Mouse (Mus musculus) embryonic stem cell, embryonic (primary cell): ENCODE results near the gene Alx3.

Experiments used
- CTCF ChIA-PET, 4 experiments: fragments of 300-600 bp in 2 of 4; fragments of 350-600 bp in 2 of 4; sonication (Branson Sonifier 250); formaldehyde crosslinking; loops; one replicate each; lab custom pipeline; 2022; ENCODE audit warnings: inconsistent platforms in 2 of 4; lab: Charles Lee
- POLR2A ChIA-PET, 4 experiments: fragments of 300-600 bp in 2 of 4; fragments of 350-600 bp in 2 of 4; sonication (Branson Sonifier 250); formaldehyde crosslinking; loops; one replicate each; lab custom pipeline; 2022; ENCODE audit warnings: antibody characterized with exemption in 4 of 4, inconsistent platforms in 1 of 4; lab: Charles Lee

Gene Alx3

DNA sequence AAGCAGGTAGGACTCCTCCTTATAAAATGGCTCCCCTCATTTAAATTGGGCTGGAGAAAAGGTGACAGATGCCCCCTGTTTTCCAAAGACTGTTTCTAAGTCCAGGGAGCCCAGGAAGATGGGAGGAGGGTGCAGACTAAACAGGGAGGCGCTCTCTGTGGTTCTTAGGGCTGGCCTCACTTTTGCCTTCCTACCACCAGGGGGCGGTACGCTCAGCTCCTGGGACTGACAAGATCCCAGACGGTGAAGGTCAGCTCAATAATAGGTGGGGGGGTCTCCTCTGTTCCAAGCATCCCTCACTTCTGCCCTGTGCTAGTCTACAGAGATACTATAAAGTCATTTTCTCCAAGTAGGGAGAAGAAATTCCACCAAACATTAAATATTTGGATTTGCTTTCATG, 10.5 kb downstream of the Alx3 start:
- POLR2A ChIA-PET: interaction anchor here in 2 of 4 experiments (0.7 to 1.1 kb wide), 2 partner anchors 11 to 106 kb away, joined by 3 read pairs; no protein-coding TSS in a partner anchor
- CTCF ChIA-PET: interaction anchor here in 3 of 4 experiments (0.6 to 3.3 kb wide), 29 partner anchors 9 to 1653 kb away, joined by 3 to 17 read pairs (median 4); partner anchors contain the start of genes Alx3 (in 1 of the 3) and Slc6a17 (in 1 of the 3)

DNA sequence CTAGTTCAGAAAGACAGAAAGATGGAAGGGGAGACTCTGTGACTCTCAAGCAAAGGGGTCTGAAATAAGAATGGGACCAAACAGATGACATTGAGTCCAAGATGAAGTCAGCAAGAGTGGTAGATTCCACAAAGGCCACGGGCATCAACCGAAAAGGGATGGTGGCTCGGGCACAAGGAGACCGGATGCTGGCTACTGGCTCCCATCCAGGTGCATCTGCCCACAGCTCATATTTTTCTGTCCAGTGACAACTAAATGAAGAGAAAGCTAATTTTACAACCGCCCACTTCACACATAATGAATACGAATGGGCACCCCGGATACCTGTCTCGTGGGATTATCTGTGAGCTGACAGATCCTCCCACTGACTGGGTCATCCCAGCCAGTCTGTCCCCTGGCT, 12.4 kb downstream of the Alx3 start:
- POLR2A ChIA-PET: no interaction called here
- CTCF ChIA-PET: interaction anchor here in 2 of 4 experiments (0.8 to 1.9 kb wide), 6 partner anchors 9 to 544 kb away, joined by 3 to 6 read pairs (median 3); partner anchors contain the start of gene Gstm7 (in 1 of the 2)

DNA sequence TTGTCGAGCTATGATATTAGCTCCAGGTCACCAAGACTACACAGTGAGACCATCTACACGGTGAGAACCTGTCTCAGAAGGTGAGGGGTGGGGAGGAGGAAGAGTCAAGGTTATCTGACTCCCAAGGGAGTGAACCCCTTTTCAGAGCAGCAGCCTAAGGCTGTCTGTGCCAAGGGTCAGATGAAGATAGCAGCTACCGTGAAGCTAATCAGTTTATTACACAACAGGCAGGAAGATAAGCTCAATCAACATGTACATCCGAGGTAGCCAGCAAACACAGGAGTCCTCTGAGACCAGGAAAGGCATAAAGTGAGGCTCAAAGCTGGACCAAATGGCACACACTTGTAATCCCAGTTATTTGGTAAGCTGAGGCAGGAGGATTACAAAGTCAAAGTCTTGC, 14.0 kb downstream of the Alx3 start:
- ChIA-PET POLR2A (interaction anchor here in 1 of 4 experiments (1.0 kb wide), 1 partner anchor 25 kb away, joined by 4 read pairs; no protein-coding TSS in a partner anchor), CTCF (interaction anchor here in 1 of 4 experiments (0.8 kb wide), 1 partner anchor 146 kb away, joined by 3 read pairs; no protein-coding TSS in a partner anchor)

DNA sequence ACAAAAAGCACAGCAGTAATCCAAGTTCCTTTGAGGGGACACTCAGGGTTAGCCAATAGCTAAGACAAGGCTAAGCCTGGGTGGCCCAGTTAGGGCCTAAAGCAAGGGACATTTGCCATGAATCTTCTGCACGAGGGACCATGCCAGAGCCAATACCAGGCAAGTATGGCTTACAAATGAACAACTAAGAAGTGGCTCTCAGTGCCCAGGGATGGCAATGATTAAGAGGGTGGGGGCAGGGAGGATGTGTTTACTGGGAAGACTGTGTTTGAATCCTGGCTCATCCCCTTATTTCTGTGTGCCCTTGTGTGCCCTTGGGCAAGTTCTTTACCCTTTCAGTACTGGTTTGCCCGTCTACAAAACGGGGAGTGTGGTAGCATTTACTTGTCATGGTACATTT, 14.5 kb downstream of the Alx3 start:
- ChIA-PET CTCF (no interaction called here), POLR2A (interaction anchor here in 1 of 4 experiments (1.0 kb wide), 1 partner anchor 25 kb away, joined by 4 read pairs; no protein-coding TSS in a partner anchor)

DNA sequence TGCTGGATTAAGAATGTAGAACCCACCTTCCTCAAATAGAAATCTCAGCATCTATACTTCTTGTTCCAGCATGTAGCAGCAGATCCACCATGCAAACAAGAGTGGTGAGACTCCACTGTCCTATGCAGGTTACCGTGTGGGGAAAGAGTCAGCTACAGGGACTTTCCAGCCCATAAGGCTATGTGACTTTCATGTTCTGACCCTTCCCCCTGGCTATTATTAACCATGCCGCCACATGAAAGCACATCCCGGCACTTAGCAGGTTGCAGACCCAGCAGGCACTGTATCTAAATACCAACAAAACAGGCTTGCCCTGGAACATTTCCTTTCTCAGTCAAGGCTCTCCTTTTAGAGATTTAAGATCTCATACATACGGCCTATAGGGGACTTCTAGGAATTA, 16.6 kb downstream of the Alx3 start:
- POLR2A ChIA-PET: no interaction called here
- CTCF ChIA-PET: no interaction called here

DNA sequence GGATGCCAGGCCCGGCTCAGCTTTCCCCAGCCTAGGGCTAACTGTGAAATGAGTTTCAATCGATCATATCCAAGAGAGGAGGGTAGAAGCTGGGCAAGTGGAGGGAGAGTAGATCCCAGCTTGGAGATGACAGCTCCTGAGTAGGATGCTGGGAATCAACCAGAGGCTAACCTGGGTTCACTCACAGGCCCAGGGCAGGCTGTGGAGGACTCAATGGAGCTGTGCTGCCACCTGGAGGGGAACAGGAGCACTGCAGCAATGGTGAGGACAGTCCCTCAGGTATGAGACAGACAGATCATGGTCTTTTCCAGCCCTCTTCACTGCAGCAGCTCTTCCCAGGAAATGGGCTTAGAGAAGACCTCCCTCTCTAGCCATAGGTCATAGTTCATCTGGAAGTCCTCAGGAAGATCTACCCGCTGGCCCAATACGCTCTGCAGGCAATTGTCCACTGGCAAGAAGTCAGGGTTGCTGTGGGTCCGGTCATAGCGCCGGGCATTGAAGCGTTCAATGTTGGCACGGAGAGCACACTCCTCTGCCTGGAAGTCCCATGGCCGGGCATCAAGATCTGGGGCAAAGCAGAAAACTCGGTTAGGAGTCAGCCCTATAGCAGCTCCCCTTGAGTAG, 18.2 kb downstream of the Alx3 start:
- CTCF ChIA-PET: interaction anchor here (0.6 to 2.7 kb wide), 21 partner anchors 9 to 341 kb away, joined by 3 to 11 read pairs (median 5); partner anchors contain the start of gene Alx3 (in 1 of the 4)
- POLR2A ChIA-PET: interaction anchor here in 3 of 4 experiments (0.6 to 1.1 kb wide), 5 partner anchors 12 to 642 kb away, joined by 3 to 4 read pairs (median 3); partner anchors contain the start of gene Gm10961 (in 1 of the 3)

DNA sequence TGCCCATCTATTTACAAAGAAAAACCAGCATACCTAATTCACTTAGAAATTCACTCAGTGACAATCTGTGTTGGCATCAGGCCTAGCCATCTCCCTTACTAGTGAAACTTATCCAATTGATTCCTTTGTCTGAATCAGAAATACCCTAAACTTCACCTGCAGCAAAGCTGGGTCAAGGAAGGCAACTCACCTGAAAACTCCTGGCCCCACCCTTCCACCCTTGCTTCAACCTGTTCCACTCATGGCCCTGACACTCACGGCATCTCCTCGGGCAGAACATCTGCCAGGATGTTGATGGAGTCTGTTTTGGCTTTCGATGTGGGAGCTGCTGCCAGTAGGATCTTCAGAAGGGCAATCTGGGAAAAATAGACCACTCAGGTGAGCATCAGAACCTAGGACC, 23.0 kb downstream of the Alx3 start:
- POLR2A ChIA-PET: interaction anchor here in 2 of 4 experiments (0.6 to 1.0 kb wide), 2 partner anchors 11 to 215 kb away, joined by 3 read pairs; no protein-coding TSS in a partner anchor
- CTCF ChIA-PET: interaction anchor here in 1 of 4 experiments (1.5 kb wide), 1 partner anchor 12 kb away, joined by 5 read pairs; no protein-coding TSS in a partner anchor

DNA sequence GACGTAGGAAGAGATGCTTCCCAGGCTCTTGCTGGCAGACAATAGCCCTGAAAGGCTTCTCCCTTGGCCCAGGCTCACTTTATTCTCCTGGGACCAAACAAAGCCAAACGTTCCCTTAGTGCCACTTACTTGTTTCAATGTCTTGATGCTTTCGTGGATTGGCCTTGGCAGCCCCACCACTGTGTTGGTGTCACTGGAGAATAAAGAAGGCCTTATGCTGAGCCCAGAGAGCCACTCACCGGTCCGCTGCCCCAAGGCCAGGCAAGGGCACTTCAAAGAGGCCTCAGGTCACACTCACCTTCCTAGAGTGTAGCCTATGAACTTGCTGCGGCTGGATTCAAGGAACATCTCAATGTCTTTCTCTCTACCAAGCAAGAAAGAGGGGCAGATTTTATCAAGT, 25.1 kb downstream of the Alx3 start:
- CTCF ChIA-PET: no interaction called here
- POLR2A ChIA-PET: no interaction called here

DNA sequence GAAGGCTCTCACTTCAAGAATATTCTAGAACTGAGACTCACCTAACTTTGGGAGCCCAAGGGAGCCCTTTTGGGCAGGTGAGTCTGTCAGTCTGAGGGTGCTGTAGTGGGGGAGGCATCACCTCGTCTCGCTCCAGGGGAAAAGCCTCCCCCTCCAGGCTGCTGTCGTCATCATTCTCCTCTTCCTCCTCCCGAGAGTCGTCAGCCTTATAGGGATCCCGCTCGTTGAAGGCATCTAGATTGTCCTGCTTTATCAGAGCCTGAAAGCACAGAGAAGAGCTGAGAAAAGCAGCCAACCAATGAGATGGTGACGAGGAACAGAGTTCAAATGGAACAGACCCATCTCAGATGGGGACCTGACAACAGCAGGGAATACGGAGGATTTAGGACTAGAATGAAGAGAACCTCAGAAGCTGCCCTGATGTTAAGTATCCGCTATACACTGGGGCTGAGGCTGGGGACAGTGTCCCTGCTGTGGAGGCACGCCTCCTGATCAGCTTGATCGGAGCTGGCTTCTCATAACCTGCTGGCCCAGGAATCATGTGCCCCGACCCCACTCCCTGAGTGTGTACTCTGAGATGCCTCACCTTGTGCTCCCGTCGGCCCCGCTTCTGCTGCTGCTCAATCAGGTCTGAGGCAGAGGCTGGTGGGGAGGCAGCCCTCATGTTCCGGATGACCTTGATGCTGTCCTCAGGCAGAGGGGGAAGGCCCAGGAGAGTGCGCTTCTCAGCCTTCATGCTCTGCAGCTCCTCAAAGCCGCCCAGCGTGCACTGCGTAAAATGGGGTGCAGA, 26.6 kb downstream of the Alx3 start:
- POLR2A ChIA-PET: no interaction called here
- CTCF ChIA-PET: interaction anchor here in 1 of 4 experiments (1.1 to 1.5 kb wide), 3 partner anchors 15 to 246 kb away, joined by 3 to 5 read pairs (median 3); no protein-coding TSS in a partner anchor

DNA sequence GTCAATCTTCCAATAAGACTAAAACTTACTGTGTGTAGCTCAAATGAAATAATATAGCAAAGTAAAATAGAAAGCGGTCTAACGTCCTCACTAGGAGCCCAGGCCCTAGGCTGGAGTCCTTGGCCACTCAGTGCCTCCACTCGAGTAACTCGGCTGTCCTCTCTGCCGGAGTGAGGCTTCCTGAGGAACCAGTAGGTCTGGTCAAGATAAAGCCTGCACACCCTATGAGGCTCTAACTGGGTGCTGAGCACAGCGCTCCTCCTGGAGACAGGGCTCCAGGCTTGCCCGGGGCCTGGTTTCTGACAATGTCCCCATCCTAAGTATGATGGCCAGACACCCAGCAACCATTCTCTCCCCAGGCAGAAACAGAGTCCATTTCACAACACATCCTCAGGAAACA, 27.7 kb downstream of the Alx3 start:
- POLR2A ChIA-PET: no interaction called here
- CTCF ChIA-PET: interaction anchor here in 1 of 4 experiments (1.5 kb wide), 1 partner anchor 17 kb away, joined by 5 read pairs; no protein-coding TSS in a partner anchor

DNA sequence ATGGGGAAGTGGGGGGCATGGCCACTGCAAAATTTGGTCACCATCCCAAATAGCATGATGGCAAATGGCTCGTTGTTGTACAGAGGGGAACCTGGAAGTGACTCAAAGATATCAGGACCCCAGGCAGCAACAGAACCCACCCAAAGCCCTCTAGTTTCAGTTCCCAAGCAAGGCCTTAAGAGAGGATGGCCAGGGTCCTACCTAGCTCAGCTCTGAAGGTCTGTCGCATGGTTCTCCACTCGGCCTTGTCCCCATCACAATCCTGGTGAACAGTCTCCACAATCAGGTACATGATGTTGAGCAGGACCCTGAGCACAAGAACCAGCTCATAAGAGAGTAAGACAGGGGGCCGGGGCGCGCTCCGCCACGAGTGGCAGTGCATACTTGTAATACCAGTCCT, 29.6 kb downstream of the Alx3 start:
- CTCF ChIA-PET: interaction anchor here in 1 of 4 experiments (0.9 kb wide), 1 partner anchor 19 kb away, joined by 3 read pairs; no protein-coding TSS in a partner anchor
- POLR2A ChIA-PET: interaction anchor here in 1 of 4 experiments (1.2 to 1.7 kb wide), 2 partner anchors 8 to 24 kb away, joined by 3 read pairs; no protein-coding TSS in a partner anchor

DNA sequence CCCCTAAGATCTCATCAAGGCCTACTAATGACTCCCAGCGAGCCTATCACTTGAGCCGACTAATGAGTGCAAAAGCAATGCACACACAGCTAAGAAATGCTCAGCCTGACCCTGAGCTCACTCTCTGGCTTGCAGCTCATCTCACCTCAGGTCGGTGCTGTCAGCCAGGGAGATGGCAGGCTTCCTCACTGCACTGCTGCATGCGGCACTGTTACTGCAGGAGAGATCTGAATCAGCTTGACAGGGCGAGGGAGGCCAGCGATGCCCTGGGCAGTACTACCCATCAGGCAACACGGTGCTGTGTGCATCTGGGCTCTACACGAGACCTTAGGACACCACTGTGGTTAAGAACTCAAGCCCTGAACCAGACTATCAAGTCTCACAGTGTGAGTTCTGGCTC, 30.7 kb downstream of the Alx3 start:
- CTCF ChIA-PET: interaction anchor here in 2 of 4 experiments (0.7 to 1.4 kb wide), 2 partner anchors 9 to 10 kb away, joined by 4 to 5 read pairs; no protein-coding TSS in a partner anchor
- POLR2A ChIA-PET: interaction anchor here in 2 of 4 experiments (1.2 to 1.3 kb wide), 2 partner anchors 9 to 13 kb away, joined by 3 read pairs; no protein-coding TSS in a partner anchor

DNA sequence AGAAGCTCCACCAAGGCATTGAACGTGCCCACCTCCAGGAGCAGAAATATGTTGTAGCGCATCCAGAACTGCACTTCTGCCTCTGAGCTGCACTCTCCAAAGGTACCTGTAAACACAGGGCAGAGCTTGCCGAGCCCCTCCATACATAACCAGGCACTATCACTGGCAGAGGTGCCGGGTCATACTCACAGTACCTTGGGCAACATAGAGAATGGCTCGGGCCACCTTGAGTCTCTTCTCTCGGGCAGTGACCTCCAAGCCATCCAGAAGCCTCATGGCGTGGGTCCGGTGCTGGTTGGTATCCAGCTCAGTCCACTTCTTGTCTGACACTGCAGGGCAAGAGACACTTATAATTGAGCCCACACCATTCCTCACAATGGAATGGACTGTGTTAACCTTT, 31.9 kb downstream of the Alx3 start:
- CTCF ChIA-PET: interaction anchor here in 2 of 4 experiments (0.6 to 0.8 kb wide), 2 partner anchors 14 to 302 kb away, joined by 3 read pairs; no protein-coding TSS in a partner anchor
- POLR2A ChIA-PET: interaction anchor here in 1 of 4 experiments (1.3 kb wide), 1 partner anchor 14 kb away, joined by 3 read pairs; no protein-coding TSS in a partner anchor

DNA sequence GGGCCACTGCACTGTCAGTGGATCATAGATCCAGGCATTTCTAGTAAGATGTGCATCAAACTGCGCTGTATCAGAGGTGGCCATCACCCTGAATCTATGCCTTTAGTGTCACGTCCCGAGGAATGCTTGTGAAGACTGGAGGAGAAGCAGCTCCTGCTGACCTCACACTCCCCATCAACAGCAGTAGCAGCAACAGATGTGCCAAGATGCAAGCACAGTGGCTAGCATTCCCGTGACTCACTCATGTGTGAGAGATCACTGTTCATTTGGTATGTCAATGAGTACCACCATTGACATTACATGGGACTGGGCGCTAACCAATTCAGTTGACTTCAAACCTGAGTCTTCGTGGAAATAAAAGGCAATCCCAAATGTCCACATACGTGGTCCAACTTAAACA, 32.8 kb downstream of the Alx3 start:
- ChIA-PET POLR2A (no interaction called here), CTCF (no interaction called here)

DNA sequence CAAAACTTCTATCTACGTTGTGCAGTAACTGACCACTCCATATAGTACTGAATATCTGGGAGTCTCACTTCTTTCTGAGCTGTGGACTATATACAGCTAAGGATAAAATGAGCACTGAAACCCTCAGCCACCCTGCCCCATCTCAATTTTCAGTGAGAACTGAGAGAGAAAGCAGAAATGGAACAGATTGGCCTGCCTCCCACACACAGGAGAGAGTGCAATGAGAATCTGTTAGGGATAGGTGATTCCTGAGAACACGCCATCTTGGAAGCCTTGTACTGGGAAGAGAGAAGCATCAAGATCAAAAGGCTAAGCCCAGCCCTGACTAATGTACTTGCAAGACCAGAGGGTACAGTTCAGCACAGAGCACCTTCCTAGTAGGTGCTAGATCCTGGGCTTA, 33.7 kb downstream of the Alx3 start:
- ChIA-PET POLR2A (interaction anchor here in 2 of 4 experiments (0.6 to 1.1 kb wide), 5 partner anchors 11 to 542 kb away, joined by 3 read pairs; no protein-coding TSS in a partner anchor), CTCF (interaction anchor here in 2 of 4 experiments (0.6 to 1.3 kb wide), 3 partner anchors 15 to 249 kb away, joined by 3 to 4 read pairs (median 3); no protein-coding TSS in a partner anchor)

DNA sequence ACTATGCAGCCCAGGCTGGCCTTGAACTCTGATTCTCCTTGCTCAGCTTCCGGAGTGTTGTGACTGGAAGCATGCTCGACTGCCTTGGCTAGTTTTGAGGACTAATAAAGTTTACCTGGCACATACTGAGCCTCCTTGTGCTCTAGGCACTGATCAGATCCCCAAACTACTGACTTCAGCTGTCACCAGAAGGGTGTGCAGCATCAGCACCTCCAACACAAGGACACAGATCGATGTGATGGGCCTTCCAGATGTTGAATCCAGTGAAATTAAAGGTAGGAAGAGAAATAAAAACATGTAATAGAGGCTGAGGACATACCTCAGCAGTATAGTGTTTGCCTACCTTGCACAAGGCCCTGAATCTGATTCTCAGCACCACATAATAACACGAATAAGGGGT, 34.6 kb downstream of the Alx3 start:
- POLR2A ChIA-PET: interaction anchor here in 1 of 4 experiments (0.6 to 1.0 kb wide), 3 partner anchors 33 to 372 kb away, joined by 3 read pairs; no protein-coding TSS in a partner anchor

DNA sequence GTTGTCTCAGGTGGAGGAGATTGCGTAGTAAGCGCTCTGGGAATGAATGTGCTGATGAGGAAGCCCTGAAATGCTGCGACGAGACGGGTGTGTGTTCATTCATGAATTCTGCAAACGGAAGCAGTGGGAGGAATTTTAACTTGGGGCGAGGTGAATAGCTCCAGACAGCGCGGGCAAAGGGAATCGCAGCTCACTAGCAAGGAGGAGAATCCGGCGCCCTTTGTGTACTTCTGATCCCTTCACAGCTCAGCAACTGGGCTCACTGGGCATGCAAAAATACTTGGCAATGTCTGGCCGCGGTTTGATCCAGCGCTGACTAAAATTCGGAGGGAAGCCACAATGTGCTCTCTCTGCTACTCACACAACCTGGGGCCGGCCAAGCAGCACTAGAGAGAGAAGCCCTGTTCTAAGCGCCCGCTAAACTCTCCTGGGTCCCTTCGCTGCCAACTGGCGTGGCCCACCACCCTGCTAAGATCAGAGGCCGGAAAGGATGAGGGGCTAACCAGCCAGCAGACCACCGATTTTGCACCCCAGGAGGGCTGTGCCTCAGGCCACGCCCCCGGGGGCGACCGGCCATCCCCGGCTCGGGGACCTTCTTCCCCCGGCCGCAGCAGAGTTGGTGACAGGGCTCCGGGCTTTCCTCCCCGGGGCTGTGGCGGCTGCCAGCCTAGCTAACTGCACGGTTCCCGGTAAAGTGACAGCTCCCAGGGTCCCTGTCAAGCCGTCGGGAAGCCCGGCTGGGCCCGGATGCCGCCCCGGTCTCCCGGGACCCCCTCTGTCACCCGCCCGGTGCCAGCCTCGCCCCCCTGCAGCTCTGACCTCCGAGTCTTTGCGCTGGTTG, 36.1 kb downstream of the Alx3 start, which contains the start of gene Gm10961:
TSS of gene Gm10961 (plus strand) at position 641 of the 841 bp plus-strand sequence.
- ChIA-PET POLR2A (interaction anchor here in 3 of 4 experiments (0.6 to 1.4 kb wide), 8 partner anchors 16 to 459 kb away, joined by 3 to 6 read pairs (median 3); partner anchors contain the start of gene Rbm15 (in 2 of the 3)), CTCF (interaction anchor here in 1 of 4 experiments (0.6 kb wide), 1 partner anchor 233 kb away, joined by 3 read pairs; no protein-coding TSS in a partner anchor)

More for the DNA sequence above, 34.6 kb downstream of the Alx3 start:
- CTCF ChIA-PET: interaction anchor here in 2 of 4 experiments (0.6 to 1.3 kb wide), 3 partner anchors 16 to 250 kb away, joined by 3 to 4 read pairs (median 3); no protein-coding TSS in a partner anchor
